Mouse (Mus musculus) heart, postnatal 4 days (tissue): ENCODE measurements around the gene Foxn4. TPM values are rescaled to one million over a fixed set of nuclear protein-coding genes. Genes with fewer than 3 reads are reported as not detected.

Experiments
- DNase-seq: peaks from one replicate; pipeline ENCODE4 v3.0.0; 2021
- total RNA-seq, 2 experiments: library from RNA; stranded (reverse); gene quantifications; 2 replicates each; pipeline ENCODE4 v1.2.3; 2021

Gene Foxn4
- total RNA-seq, 2 experiments from 2014 or later, result not detected

GRCm38 (mm10) chr5:114279382-114280143, 6.0 kb upstream of the Foxn4 start:
- no peak for DNase-seq

GRCm38 (mm10) chr5:114275991-114276390, 2.4 kb upstream of the Foxn4 start:
- DNase-seq, result no peak

- no peak for DNase-seq
Observed at GRCm38 (mm10) chr5:114275339-114275738, 1.7 kb upstream of the Foxn4 start.

GRCm38 (mm10) chr5:114269984-114270383, 3.6 kb downstream of the Foxn4 start:
- DNase-seq, result no peak

- DNase-seq, result no peak
Observed at GRCm38 (mm10) chr5:114269499-114269898, 4.1 kb downstream of the Foxn4 start.

- DNase-seq, result no peak
Observed at GRCm38 (mm10) chr5:114268646-114269045, 5.0 kb downstream of the Foxn4 start.

GRCm38 (mm10) chr5:114264791-114265190, 8.8 kb downstream of the Foxn4 start:
- no peak for DNase-seq

- no peak for DNase-seq
Observed at GRCm38 (mm10) chr5:114264030-114264459, 9.6 kb downstream of the Foxn4 start.

GRCm38 (mm10) chr5:114261494-114261893, 12.1 kb downstream of the Foxn4 start:
- no peak for DNase-seq

- no peak for DNase-seq
Observed at GRCm38 (mm10) chr5:114259495-114259894, 14.1 kb downstream of the Foxn4 start.

GRCm38 (mm10) chr5:114248174-114248589, 25.4 kb downstream of the Foxn4 start:
- peak; percentile 86 for DNase-seq

GRCm38 (mm10) chr5:114246465-114246864, 27.1 kb downstream of the Foxn4 start:
- no peak for DNase-seq

- DNase-seq, result no peak
Observed at GRCm38 (mm10) chr5:114239737-114240136, 33.9 kb downstream of the Foxn4 start.

- no peak for DNase-seq
Observed at GRCm38 (mm10) chr5:114238924-114239323, 34.7 kb downstream of the Foxn4 start.

GRCm38 (mm10) chr5:114228901-114229300, 44.7 kb downstream of the Foxn4 start:
- DNase-seq, result no peak

- DNase-seq, result no peak
Observed at GRCm38 (mm10) chr5:114226051-114226450, 47.6 kb downstream of the Foxn4 start.

- DNase-seq, result no peak
Observed at GRCm38 (mm10) chr5:114218771-114219170, 54.8 kb downstream of the Foxn4 start.

- DNase-seq, result no peak
Observed at GRCm38 (mm10) chr5:114213183-114213582, 60.4 kb downstream of the Foxn4 start.

- DNase-seq, result no peak
Observed at GRCm38 (mm10) chr5:114206158-114206557, 67.4 kb downstream of the Foxn4 start.

Other genes with a start within 250 kb of the Foxn4 start
- 10 to 100 TPM; 15.9 to 17.8 TPM for gene Usp30, start 208.3 kb downstream of the Foxn4 start, total RNA-seq
- gene Svop, start 182.2 kb downstream of the Foxn4 start, total RNA-seq, result under 1 TPM in 1 of 2 experiments, not detected in 1; 0.20 TPM
- gene Alkbh2, start 145.6 kb downstream of the Foxn4 start, total RNA-seq, result 1 to 10 TPM; 4.8 to 6.4 TPM
- 10 to 100 TPM; 34.0 to 40.7 TPM for gene Ung, start 143.4 kb downstream of the Foxn4 start, total RNA-seq
- 100 to 1,000 TPM; 101 to 102 TPM for gene Acacb, start 127.3 kb downstream of the Foxn4 start, total RNA-seq
- gene Myo1h, start 15.4 kb upstream of the Foxn4 start, total RNA-seq, result under 1 TPM; 0.17 to 0.20 TPM
- gene Kctd10, start 106.7 kb upstream of the Foxn4 start, total RNA-seq, result 10 to 100 TPM; 76.1 to 80.1 TPM
- gene Ube3b, start 106.8 kb upstream of the Foxn4 start, total RNA-seq, result 10 to 100 TPM; 74.3 to 76.3 TPM
- 10 to 100 TPM; 12.8 to 12.9 TPM for gene Mmab, start 170.3 kb upstream of the Foxn4 start, total RNA-seq
- gene Mvk, start 170.5 kb upstream of the Foxn4 start, total RNA-seq, result 10 to 100 TPM; 14.8 to 18.2 TPM